ENCODE assay signal across 10 mouse cellular contexts in genomic region chr6:93718385-93718784, GRCm38 (mm10).
A peak's percentile ranks its signal among the peaks of the same experiment; 100 is the strongest.
DNase-seq lines count a peak whose midpoint lies in the region; ATAC-seq lines count a peak whose summit lies in the region.
"Had no signal": no experiment of that assay in that cellular context is flagged by ENCODE, and none has a peak within 500 bp of the region (broad histone marks: within the 10 kb centered on the region; RNA-seq: fewer than 3 reads in every experiment).

No protein-coding gene starts in this region.

- no peaks in the 10 kb centered on the region for H3K27me3 ChIP-seq in heart, embryonic 15.5 days
- peaks cover 18% of the 10 kb centered on the region; the same call in 1 of the 2 replicates for H3K27me3 ChIP-seq in embryonic facial prominence, embryonic 12.5 days
- no peaks in the 10 kb centered on the region; the same call in 1 of the 2 replicates for H3K27me3 ChIP-seq in midbrain, embryonic 11.5 days (ENCODE audit: control insufficient read depth, insufficient read depth, low read length)

- no peaks in the 10 kb centered on the region for H3K9me3 ChIP-seq in heart, embryonic 15.5 days (replicated peaks)
- H3K9me3 ChIP-seq in embryonic facial prominence, embryonic 12.5 days: no peaks in the 10 kb centered on the region
- no peaks in the 10 kb centered on the region for H3K9me3 ChIP-seq in midbrain, embryonic 11.5 days (ENCODE audit: control insufficient read depth, low read length)

- H3K36me3 ChIP-seq in heart, embryonic 15.5 days: no peaks in the 10 kb centered on the region
- no peaks in the 10 kb centered on the region for H3K36me3 ChIP-seq in embryonic facial prominence, embryonic 12.5 days
- no peaks in the 10 kb centered on the region for H3K36me3 ChIP-seq in midbrain, embryonic 11.5 days (ENCODE audit: control insufficient read depth, insufficient read depth, low read length)
- H3K36me3 ChIP-seq: G1E had no signal

- H3K27ac ChIP-seq in heart, embryonic 15.5 days: no peak overlapping the region
- H3K27ac ChIP-seq in embryonic facial prominence, embryonic 12.5 days: no peak overlapping the region
- no peak overlapping the region for H3K27ac ChIP-seq in midbrain, embryonic 11.5 days (ENCODE audit: low read depth, low read length)

- peak overlapping the region; percentile 58 for H3K4me2 ChIP-seq in heart, embryonic 15.5 days
- H3K4me2 ChIP-seq in embryonic facial prominence, embryonic 12.5 days (replicated peaks): 0 out of 2 replicates have a peak overlapping the region, but pooled peaks have one; percentile 13
- no peak overlapping the region for H3K4me2 ChIP-seq in midbrain, embryonic 11.5 days

- no peak for ATAC-seq in heart, embryonic 15.5 days (replicated peaks; ENCODE audit: insufficient number of reproducible peaks, insufficient read depth, low FRiP score, low read depth)
- peak; percentile 83 for ATAC-seq in activated CD4-positive, CD25-positive, alpha-beta regulatory T cell, adult 4 months
- ATAC-seq in embryonic facial prominence, embryonic 12.5 days (ENCODE audit: insufficient number of reproducible peaks, insufficient read depth, low FRiP score, low TSS enrichment): no peak
- no peak; the same call in 1 of the 2 replicates for ATAC-seq in midbrain, embryonic 11.5 days (ENCODE audit: low FRiP score)

- DNase-seq in heart, adult 18-20 months: no peak
- DNase-seq in midbrain, embryonic 11.5 days (ENCODE audit: low spot score, missing footprints): peak; percentile 88
- no peak for DNase-seq in right cerebral cortex, adult 18-20 months
- DNase-seq in adrenal gland, adult (ENCODE audit: inconsistent age in 2 of 2, low spot score in 1 of 2): no peak
- no peak for DNase-seq in layer of hippocampus, postnatal 36 days

- H3K4me1 ChIP-seq in heart, embryonic 15.5 days (replicated peaks): peaks cover 31% of the 10 kb centered on the region
- peaks cover 33% of the 10 kb centered on the region for H3K4me1 ChIP-seq in embryonic facial prominence, embryonic 12.5 days
- peaks cover 31% of the 10 kb centered on the region for H3K4me1 ChIP-seq in midbrain, embryonic 11.5 days (ENCODE audit: control insufficient read depth, insufficient read depth, low read length)

- no peak overlapping the region for H3K4me3 ChIP-seq in heart, embryonic 15.5 days
- H3K4me3 ChIP-seq in embryonic facial prominence, embryonic 12.5 days: no peak overlapping the region
- no peak overlapping the region for H3K4me3 ChIP-seq in midbrain, embryonic 11.5 days (ENCODE audit: low read depth, low read length)
- H3K4me3 ChIP-seq: erythroblast, embryonic 14.5 days had no signal

- H3K9ac ChIP-seq in heart, embryonic 15.5 days: no peak overlapping the region
- no peak overlapping the region for H3K9ac ChIP-seq in embryonic facial prominence, embryonic 12.5 days
- H3K9ac ChIP-seq in midbrain, embryonic 11.5 days (ENCODE audit: low read length): no peak overlapping the region

- 16% methylated on average over 5 of the region's 5 CpGs for whole genome bisulfite sequencing in heart, embryonic 15.5 days
- 17% methylated on average over 5 of the region's 5 CpGs for WGBS in embryonic facial prominence, embryonic 12.5 days
- WGBS in midbrain, embryonic 11.5 days: 14% methylated on average over 5 of the region's 5 CpGs
